Mouse (Mus musculus): ENCODE results near the gene Dner.

The Dner gene

GRCm38 (mm10) chr1:84463976-84464662 lies 231.9 kb downstream of the Dner start:
- DNase-seq (ENCODE audit: low read depth in 1 of 2, low spot score in 2 of 2), result no peak

GRCm38 (mm10) chr1:84449566-84450278 lies 246.3 kb downstream of the Dner start:
- no peak for DNase-seq (ENCODE audit: low read depth in 1 of 2, low spot score in 2 of 2)

- DNase-seq (ENCODE audit: low read depth in 1 of 2, low spot score in 2 of 2), result no peak
These were observed 252.4 kb downstream of the Dner start for GRCm38 (mm10) chr1:84443640-84444039.

GRCm38 (mm10) chr1:84443050-84443449 lies 253.0 kb downstream of the Dner start:
- DNase-seq (ENCODE audit: low read depth in 1 of 2, low spot score in 2 of 2), result no peak

- DNase-seq (ENCODE audit: low read depth in 1 of 2, low spot score in 2 of 2), result no peak
These were observed 254.6 kb downstream of the Dner start for GRCm38 (mm10) chr1:84441419-84441818.

DNA sequence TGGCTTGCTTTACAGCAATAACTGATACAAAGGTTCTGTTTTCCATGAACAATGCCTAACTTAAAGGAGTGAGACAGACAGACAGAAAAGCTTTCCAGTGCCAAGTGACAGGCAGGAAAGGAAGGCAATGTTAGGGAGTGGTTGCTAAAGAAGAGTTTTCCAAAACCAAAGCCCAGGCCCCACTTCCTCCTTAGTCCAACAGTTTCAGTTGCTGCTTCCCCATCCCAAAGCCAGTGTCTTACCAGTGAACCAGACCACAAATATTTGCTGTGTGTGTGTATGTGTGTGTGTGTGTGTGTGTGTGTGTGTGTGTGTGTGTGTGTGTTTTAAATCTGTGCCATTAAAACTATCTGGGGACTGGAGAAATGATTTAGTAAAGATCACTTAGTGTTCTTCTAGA lies 258.5 kb downstream of the Dner start:
- peak in 1 of 2 experiments; percentile 37 for DNase-seq (ENCODE audit: low read depth in 1 of 2, low spot score in 2 of 2)

- no peak for DNase-seq (ENCODE audit: low read depth in 1 of 2, low spot score in 2 of 2)
These were observed 259.7 kb downstream of the Dner start for GRCm38 (mm10) chr1:84436281-84436680.

- no peak for DNase-seq (ENCODE audit: low read depth in 1 of 2, low spot score in 2 of 2)
These were observed 262.6 kb downstream of the Dner start for GRCm38 (mm10) chr1:84433291-84433980.

- DNase-seq (ENCODE audit: low read depth in 1 of 2, low spot score in 2 of 2), result no peak
These were observed 263.7 kb downstream of the Dner start for GRCm38 (mm10) chr1:84432311-84432710.

DNA sequence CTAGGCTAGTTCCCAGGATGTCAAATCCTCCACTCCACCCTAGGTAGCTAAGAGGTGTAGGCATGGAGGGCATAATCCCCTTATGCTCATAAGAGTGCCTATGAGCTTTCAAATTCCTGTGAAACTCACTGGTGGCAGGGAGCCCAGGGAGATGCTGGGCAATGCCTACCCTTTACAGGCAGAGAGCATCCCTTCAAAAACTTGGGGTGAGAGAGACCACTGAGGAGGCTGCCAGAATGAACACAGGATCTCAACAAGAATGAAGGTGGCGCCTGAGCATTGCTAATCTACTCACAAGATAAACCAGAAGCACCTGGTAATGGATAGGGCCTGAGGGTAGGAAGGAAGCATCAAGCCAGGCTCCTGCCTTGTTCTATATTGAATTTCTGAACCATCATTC lies 267.7 kb downstream of the Dner start:
- no peak for DNase-seq (ENCODE audit: low read depth in 1 of 2, low spot score in 2 of 2)

DNA sequence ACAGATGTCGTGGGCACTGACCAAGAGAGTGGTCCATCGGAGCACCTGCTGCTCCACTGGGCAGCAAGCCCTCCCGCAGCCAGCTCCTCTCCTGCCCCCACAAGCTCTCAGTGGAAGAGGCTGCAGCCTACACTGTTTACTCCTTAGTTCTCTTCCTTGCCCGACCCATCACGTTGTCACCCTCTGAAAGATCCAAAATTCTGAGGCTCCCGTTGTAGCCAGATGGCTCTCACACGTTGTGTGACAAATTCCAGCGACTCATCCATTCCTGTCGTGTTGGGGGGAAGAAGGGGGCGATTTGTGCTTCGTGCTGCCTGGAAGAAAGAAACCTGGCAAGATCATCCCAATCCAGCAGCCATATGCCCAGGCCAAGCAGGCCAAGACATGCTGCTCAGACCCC lies 268.3 kb downstream of the Dner start:
- no peak for DNase-seq (ENCODE audit: low read depth in 1 of 2, low spot score in 2 of 2)

DNA sequence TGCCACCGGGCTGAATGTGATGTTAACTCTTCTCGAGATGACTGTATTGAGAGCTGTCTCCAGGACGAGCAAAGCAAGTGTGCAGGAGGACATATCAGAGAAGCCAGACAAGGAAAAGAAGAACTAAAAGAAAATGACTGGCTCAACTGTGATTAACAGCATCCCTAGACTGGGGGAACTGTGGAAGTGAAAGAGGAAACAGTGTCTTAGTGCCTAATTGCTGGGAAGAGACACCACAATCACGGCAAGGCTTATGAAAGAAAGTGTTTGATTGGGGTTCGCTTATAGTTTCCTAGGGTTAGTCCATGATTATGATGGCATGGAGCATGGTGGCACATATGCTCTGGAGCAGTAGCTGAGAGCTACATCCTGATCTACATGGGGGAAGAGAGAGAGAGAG lies 269.3 kb downstream of the Dner start:
- DNase-seq (ENCODE audit: low read depth in 1 of 2, low spot score in 2 of 2), result peak in 1 of 2 experiments; percentile 14

GRCm38 (mm10) chr1:84422881-84423280 lies 273.1 kb downstream of the Dner start:
- no peak for DNase-seq (ENCODE audit: low read depth in 1 of 2, low spot score in 2 of 2)

DNA sequence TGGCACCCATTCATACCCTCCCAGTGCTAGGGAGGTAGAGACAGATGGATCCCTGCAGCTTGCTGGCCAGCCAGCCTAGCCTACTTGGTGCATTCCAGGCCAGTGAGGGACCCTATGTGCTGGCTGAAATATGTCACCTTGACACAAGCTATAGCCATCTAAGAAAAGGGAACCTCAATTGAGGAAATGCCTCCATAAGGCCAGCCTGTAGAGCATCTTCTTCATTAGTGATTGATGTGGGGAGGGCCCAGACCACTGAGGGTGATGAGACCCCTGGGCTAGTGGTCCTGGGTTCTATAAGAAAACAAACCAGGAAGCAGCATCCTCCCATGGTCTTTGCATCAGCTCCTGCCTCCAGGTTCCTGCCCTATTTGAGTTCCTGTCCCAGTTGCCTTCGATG lies 274.2 kb downstream of the Dner start:
- no peak for DNase-seq (ENCODE audit: low read depth in 1 of 2, low spot score in 2 of 2)

DNA sequence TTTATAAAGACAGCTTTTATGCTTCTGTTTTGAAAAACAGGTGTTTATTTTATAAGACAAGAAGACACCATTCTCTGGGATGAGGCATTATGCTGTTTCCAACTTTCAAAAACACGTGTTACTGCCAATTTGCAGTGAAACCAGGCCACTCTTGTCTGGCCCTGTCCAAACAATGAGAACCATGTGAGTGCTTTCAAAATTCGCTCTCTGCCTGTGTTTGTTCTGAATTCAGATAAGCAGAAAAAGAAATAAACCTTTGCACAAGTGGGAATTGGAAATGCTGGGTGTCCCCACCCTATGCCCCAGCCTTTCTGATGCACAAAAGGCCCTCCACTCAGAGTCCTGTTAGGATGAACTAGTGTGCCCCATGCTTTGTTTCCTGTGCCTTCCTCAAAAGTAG lies 276.6 kb downstream of the Dner start:
- no peak for DNase-seq (ENCODE audit: low read depth in 1 of 2, low spot score in 2 of 2)

DNA sequence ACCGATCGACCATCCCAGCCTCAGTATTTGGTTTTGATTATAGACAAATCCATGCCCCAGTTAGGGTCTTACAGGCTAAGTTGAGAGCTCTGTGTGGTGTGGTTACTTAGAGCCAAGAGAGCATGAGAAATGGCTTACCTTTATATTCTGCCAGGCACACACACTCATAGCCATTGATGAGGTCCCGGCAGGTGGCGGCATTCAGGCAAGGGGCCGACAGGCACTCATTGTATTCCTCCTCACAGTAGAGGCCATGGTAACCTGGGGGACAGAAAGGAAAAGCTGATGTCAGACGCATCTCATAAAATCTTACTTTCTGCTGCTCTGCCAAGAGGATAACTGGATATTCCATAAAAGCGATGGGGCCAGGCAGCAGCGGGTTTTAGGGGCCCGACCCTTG lies 277.5 kb downstream of the Dner start:
- no peak for DNase-seq (ENCODE audit: low read depth in 1 of 2, low spot score in 2 of 2)

DNA sequence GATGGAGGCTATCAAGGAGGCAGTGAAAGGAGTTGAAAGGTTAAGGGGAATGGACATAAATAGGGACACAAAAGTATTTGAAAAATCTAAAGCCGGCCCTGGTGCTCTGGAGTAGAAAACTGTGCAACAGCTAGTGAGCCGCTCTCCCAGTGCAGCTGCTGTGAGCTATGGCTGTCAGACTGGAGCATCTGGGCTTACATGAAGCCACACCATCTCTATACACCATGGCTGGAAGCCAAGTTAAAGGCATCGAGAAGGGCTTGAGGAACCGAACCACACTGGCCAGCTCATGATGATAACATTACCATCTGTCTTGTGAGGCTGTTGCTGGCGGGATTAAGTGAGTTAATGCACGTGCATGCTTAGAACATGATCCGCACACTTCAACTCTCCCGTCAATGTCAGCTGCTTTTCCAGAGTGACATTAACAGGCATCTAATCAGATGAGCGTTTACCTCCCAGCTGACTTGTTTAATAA lies 278.2 kb downstream of the Dner start:
- no peak for DNase-seq (ENCODE audit: low read depth in 1 of 2, low spot score in 2 of 2)

DNA sequence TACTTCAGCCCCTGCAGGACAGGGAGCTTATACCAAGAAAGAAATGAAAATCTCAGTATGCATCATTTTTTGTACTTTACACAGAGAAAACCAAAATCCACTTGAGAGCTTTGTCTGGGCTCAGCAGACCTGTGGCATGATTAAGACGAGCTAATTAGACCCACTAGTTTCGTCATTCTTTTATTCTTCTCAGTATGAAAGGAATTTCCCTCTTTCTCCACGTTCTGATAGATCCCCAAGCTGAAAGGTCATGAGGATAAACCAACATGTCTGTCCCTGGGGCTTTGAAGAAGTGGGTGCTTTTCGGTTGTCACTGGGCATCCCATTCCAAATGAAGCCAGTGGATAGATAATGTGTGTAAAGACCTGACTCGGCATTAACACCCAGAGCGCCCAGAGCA lies 278.7 kb downstream of the Dner start:
- no peak for DNase-seq (ENCODE audit: low read depth in 1 of 2, low spot score in 2 of 2)

GRCm38 (mm10) chr1:84414464-84414863 lies 281.6 kb downstream of the Dner start:
- no peak for DNase-seq (ENCODE audit: low read depth in 1 of 2, low spot score in 2 of 2)

DNA sequence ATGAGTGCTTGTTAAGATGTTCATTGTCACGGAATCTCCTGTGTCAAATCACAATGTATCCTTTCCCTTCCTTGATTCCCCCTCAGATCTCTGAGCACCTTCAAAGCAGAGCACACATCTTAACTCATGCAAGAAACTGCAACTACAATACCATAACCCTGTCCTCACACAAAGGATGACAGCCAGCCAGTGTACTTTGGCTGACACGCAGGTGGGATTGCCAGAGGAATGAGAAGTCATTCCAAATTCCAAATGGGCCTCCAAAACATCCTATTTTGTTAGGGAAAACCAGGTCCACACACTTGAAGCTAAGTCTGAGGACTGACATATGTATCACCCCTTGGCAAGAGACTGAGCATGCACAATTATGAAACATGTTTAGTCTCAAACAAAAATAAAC lies 286.5 kb downstream of the Dner start:
- DNase-seq (ENCODE audit: low read depth in 1 of 2, low spot score in 2 of 2), result no peak

GRCm38 (mm10) chr1:84408873-84409272 lies 287.1 kb downstream of the Dner start:
- DNase-seq (ENCODE audit: low read depth in 1 of 2, low spot score in 2 of 2), result no peak

GRCm38 (mm10) chr1:84406891-84407290 lies 289.1 kb downstream of the Dner start:
- DNase-seq (ENCODE audit: low read depth in 1 of 2, low spot score in 2 of 2), result peak; percentile 73 to 87

Measured in monocyte, adult 2 months (primary cell).